Mouse (Mus musculus) midbrain, embryonic 10.5 days (tissue): ENCODE measurements around the gene Zmat5. TPM values are rescaled to one million over a fixed set of nuclear protein-coding genes. Genes with fewer than 3 reads are reported as not detected.

Experiments
- DNase-seq: peaks from one replicate; pipeline ENCODE4 v3.0.0-alpha.2; 2017; ENCODE audit warnings: low spot score
- H3K27ac ChIP-seq: fragments of 300-500 bp; sonication (generic); replicated peaks from 2 replicates; pipeline ENCODE4 v1.5.1; 2016; ENCODE audit warnings: mild to moderate bottlenecking
- H3K27me3 ChIP-seq: fragments of 300-500 bp; sonication (generic); 2 replicates; pipeline ENCODE4 v1.6.1; 2016; ENCODE audit warnings: low read depth, mild to moderate bottlenecking; ENCODE audit not compliant: poor library complexity, severe bottlenecking
- H3K36me3 ChIP-seq: fragments of 300-500 bp; sonication (generic); 2 replicates; pipeline ENCODE4 v1.6.1; 2016; ENCODE audit warnings: mild to moderate bottlenecking, moderate library complexity
- H3K4me1 ChIP-seq: fragments of 300-500 bp; sonication (generic); 2 replicates; pipeline ENCODE4 v1.6.1; 2016
- H3K4me3 ChIP-seq: fragments of 300-500 bp; sonication (generic); 2 replicates; pipeline ENCODE4 v1.5.1; 2016; ENCODE audit warnings: mild to moderate bottlenecking, moderate library complexity
- H3K9me3 ChIP-seq: fragments of 300-500 bp; sonication (generic); replicated peaks from 2 replicates; pipeline ENCODE4 v1.6.1; 2016; ENCODE audit warnings: mild to moderate bottlenecking
- WGBS: fragments of 180-500 bp; shearing (Covaris S2); methylation state at CpG from one replicate; pipeline ENCODE4 v1.1.7; 2016; 5-methylcytosine and 5-hydroxymethylcytosine counted together
- polyA plus RNA-seq: library from polyadenylated mRNA; unstranded; fragments of >200 nt; fragmentation: Nextera tagmentation; extraction: Ambion mirVana; gene quantifications from 2 replicates; pipeline ENCODE4 v1.2.1, GENCODE M21; 2016

Zmat5 gene
- polyA plus RNA-seq, 1 experiment from 2014 or later: 86.7 TPM

DNA sequence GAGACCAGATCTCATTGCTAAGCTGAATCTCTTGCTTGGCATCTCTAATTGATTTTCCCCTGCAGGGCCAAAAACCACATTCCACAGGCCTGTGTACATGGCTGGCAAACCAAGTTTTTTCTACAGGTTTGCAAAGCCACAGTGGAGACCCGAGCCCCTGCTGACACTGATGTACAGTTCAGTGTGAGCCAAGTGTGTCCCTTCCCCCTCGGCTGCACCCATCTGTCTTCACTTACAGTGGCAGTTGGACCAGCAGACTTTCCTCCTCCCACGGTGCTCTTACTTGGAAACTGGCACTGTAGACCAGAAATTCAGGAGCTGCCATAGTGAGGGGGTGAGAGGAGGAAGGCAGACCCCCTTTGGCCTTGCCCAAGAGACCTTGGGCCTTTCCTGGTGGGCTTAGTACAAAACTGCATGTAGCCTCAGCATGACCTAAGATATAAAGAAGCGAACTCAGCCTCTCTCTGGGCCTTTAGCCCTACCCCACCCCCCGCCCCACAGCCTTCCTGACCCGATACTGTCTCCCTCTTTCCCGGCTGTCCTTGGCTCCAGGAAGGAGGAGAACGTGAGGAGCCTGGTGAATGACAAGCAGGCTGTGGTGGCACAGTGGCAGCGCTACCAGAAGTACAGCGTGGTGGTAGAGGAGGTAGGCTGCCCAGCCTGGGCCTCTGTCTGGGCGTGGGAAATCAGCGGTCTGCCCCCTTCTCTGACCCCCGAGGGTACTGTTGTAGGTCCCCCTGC, 25.6 kb upstream of the Zmat5 start:
- Histone ChIP-seq H3K9me3 (no peaks in the 10 kb centered on the region), H3K27me3 (no peaks in the 10 kb centered on the region), H3K27ac (no peak overlapping the region; the same call in 1 of the 2 replicates), H3K4me1 (peaks cover 10% of the 10 kb centered on the region), H3K36me3 (peaks cover 91% of the 10 kb centered on the region), H3K4me3 (no peak overlapping the region)
- DNase-seq: no peak
- 81% methylated on average over 13 of the region's 13 CpGs for WGBS

DNA sequence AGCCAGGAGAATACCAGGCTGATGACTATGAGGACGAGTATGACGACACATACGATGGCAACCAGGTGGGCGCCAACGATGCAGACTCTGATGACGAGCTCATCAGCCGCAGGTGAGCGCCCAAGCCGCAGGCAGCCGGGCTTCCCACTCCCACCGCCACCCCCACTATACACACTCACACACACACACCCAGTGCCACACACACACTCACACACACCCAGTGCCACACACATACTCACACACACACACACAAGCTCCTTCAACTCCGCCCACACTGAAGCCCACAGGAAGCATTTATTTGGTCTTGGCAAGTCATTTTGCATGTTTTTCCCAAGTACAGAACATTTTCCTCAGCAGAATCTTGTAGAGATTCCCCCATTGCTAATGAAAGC, 25.0 kb upstream of the Zmat5 start:
- no peak for DNase-seq
- Histone ChIP-seq H3K9me3 (no peaks in the 10 kb centered on the region), H3K27ac (no peak overlapping the region), H3K4me1 (peaks cover 10% of the 10 kb centered on the region), H3K36me3 (peaks cover 92% of the 10 kb centered on the region), H3K4me3 (no peak overlapping the region), H3K27me3 (no peaks in the 10 kb centered on the region)
- WGBS: 92% methylated on average over 12 of the region's 12 CpGs

DNA sequence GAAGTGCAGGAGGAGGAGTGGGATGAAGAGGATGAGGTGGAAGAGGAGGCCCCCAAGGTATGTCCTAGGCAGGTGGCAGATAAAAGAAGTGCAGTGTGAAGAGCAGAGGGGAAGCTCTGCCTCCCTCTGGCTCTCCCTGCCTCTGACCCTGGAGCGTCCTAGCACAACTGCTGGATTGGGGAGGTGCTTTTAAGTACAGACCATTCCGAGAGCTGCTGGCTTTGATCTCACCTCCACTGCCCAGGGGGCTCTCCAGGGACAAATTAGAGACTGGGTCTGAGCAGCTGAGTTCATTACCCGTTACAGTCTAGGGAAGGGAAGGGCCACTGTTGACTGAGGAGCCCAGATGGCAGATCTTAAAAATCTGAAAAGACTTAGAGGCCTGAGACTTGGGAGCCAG, 24.4 kb upstream of the Zmat5 start:
- H3K36me3 ChIP-seq: peaks cover 88% of the 10 kb centered on the region
- no peak overlapping the region for H3K27ac ChIP-seq
- no peak for DNase-seq
- 64% methylated on average over 3 of the region's 3 CpGs for whole genome bisulfite sequencing
- peaks cover 10% of the 10 kb centered on the region for H3K4me1 ChIP-seq
- H3K4me3 ChIP-seq: no peak overlapping the region
- no peaks in the 10 kb centered on the region for H3K27me3 ChIP-seq
- no peaks in the 10 kb centered on the region for H3K9me3 ChIP-seq

DNA sequence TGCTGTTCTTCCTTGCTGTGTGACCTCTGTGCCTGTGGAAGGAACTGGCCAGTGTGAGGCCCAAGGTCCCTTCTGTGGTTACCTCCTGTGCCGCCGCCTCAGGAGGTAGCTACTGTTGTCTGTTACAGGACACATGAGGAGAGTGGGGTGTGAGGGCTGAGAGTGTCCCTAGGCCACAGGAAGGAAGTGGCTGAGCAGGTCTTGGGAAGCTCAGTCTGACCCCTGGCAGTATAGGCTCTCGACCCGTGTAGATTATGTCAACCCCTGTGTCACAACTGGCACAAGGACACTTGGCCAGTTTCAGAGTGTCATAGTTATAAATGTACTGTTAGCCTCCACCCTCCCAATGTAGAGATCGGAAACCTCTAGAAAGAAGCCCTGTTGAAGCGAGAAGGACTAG, 21.0 kb upstream of the Zmat5 start:
- no peak for DNase-seq
- Histone ChIP-seq H3K4me3 (no peak overlapping the region), H3K36me3 (peaks cover 62% of the 10 kb centered on the region), H3K4me1 (no peaks in the 10 kb centered on the region), H3K9me3 (no peaks in the 10 kb centered on the region), H3K27ac (no peak overlapping the region), H3K27me3 (no peaks in the 10 kb centered on the region)
- 92% methylated on average over 6 of the region's 6 CpGs for WGBS

DNA sequence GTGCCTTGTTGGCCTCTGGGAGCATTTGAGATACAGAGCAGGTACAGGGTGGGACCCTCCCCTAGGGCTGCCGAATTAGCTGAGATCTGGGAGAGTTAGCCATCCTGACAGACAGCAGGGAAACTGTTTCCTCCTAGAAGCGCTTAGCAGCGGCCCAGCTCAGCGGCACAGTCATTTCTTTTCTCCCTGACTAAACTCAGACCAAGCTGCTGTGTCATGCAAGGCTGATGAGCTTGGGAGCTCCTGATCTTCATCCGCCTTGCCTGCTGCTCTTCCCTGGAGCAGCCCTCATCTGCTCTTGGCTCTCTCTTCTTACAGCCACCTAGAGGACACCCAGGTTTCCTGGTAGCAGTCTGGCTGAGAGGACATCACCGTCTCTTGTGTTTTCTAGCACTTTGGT, 20.3 kb upstream of the Zmat5 start:
- no peaks in the 10 kb centered on the region for H3K4me1 ChIP-seq
- no peak overlapping the region for H3K27ac ChIP-seq
- H3K4me3 ChIP-seq: no peak overlapping the region
- 80% methylated on average over 6 of the region's 6 CpGs for WGBS
- no peak for DNase-seq
- no peaks in the 10 kb centered on the region for H3K27me3 ChIP-seq
- H3K9me3 ChIP-seq: no peaks in the 10 kb centered on the region
- peaks cover 55% of the 10 kb centered on the region for H3K36me3 ChIP-seq

DNA sequence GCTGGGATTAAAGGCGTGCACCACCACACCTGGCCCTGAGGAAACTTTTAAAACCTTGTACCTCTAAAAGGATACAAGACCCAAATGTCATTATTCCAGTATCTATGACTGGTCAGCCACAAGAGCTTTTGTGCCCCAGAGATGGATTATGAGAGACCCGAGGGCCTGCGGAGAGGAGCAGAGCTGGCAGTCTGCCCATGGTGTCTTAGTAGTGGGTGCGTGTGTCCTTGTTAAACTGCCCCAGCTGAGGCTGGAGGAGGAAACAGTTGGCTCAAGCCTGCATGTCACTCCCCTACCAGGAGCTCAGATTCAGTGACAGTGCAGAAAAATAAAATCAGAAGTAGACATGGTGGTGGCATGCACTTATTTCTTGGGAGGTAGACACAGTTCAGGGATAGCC, 19.4 kb upstream of the Zmat5 start:
- Histone ChIP-seq H3K36me3 (peaks cover 46% of the 10 kb centered on the region), H3K27me3 (no peaks in the 10 kb centered on the region), H3K4me3 (no peak overlapping the region), H3K9me3 (no peaks in the 10 kb centered on the region), H3K27ac (no peak overlapping the region), H3K4me1 (no peaks in the 10 kb centered on the region)
- DNase-seq: no peak
- 93% methylated on average over 4 of the region's 4 CpGs for WGBS

DNA sequence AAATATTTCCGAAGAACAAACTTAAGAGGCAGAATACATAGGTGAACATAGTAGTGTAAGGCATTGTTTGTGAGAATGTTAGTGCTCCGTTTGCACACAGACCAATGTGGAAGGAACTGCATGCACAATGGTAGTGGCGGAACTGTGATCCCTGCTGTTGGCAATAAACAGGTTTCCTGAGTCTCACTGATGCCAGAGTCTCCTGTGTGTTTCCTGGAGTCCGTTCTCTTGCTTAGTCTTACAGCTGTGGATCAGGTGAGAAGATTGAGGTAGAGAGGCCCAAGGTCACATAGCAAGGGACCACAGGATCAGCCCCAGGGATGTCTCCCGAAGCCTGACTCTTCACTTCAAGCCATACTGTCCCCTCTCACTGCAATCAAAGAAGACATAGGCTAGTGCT, 19.0 kb upstream of the Zmat5 start:
- 91% methylated on average over 5 of the region's 5 CpGs for WGBS
- H3K9me3 ChIP-seq: no peaks in the 10 kb centered on the region
- H3K27ac ChIP-seq: no peak overlapping the region
- peaks cover 42% of the 10 kb centered on the region for H3K36me3 ChIP-seq
- no peaks in the 10 kb centered on the region for H3K4me1 ChIP-seq
- H3K4me3 ChIP-seq: no peak overlapping the region
- DNase-seq: no peak
- no peaks in the 10 kb centered on the region for H3K27me3 ChIP-seq

DNA sequence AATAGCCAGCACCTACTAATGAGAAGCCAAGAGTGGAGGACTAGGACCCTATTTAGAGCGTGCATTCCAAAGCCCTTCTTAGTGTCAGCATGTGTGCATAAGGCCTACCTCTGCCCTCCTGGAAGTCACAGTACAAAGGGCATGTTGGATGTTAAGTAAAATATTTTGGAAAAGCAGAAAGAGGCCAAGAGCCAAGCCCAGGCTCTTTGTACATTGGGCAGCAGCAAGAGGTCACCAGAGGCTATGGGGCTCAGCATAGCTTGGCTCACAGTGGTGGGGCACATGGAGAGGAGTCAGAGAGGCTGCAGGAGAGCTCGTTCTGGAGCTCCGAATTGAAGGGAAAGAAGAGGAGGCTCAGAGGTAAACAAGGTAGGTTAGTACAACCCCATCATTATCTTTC, 17.5 kb upstream of the Zmat5 start:
- peaks cover 26% of the 10 kb centered on the region for H3K36me3 ChIP-seq
- H3K4me1 ChIP-seq: no peaks in the 10 kb centered on the region
- no peak for DNase-seq
- no peak overlapping the region for H3K4me3 ChIP-seq
- no peaks in the 10 kb centered on the region for H3K27me3 ChIP-seq
- 64% methylated on average over 3 of the region's 3 CpGs for WGBS
- H3K9me3 ChIP-seq: no peaks in the 10 kb centered on the region
- no peak overlapping the region for H3K27ac ChIP-seq

DNA sequence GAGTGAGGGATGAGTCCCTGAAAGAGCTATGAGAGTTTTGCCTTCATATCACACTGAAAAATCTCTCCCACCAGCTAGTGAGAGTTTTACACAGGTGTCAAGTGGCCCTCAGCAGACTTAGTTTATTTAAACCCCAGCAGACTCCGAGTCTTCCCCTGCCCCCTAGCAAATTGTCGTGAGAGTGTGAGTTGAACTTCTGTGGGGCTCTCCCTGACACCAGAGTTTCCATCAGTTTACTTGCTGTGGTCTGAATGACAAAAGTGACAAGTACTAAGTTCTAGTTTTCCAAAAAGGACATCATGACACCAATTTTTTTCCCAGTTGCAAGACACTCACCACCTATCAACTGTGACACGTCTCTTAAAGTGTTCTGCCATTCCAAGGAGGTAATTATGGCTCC, 16.6 kb upstream of the Zmat5 start:
- WGBS: 82% methylated on average over 3 of the region's 3 CpGs
- Histone ChIP-seq H3K9me3 (no peaks in the 10 kb centered on the region), H3K4me3 (no peak overlapping the region), H3K27me3 (no peaks in the 10 kb centered on the region), H3K27ac (no peak overlapping the region), H3K36me3 (peaks cover 18% of the 10 kb centered on the region), H3K4me1 (no peaks in the 10 kb centered on the region)
- DNase-seq: no peak

DNA sequence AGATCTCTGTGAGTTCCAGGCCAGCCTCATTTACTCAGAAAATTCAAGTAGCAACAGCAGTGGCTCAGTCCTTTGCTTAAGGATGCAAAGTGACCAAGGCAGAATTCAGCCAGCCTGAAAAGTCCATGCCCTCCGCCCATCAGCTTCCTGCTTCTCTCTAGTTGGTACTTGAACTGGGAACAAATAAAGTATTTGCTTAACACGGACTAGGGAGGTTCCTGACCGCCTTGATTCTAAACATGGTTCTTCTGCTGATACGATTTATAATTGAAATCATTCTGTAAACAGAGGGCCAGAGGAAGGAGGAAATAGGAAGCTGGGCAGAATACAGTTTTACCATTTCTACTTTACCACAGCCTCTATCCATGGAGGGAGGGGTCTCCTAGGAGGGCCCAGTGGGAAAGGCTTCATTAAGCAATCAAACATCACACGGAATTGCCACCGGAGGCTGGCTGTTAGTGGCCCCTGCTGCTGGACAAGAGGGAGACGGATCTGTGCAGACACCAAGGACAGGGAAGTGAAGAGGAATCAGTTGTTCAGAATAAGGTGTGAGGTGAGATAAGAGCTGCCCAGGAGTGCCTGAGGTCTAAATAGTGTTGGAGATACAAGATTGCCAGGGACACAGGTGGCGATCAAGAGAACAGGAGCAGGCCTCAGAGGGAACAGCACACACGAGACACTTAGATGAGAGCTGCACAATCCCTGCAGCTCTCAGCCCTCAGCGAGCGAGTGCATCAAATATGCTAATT, 15.7 kb upstream of the Zmat5 start:
- 71% methylated on average over 11 of the region's 11 CpGs for WGBS
- H3K36me3 ChIP-seq: peaks cover 9% of the 10 kb centered on the region
- no peak overlapping the region for H3K4me3 ChIP-seq
- H3K27me3 ChIP-seq: no peaks in the 10 kb centered on the region
- no peaks in the 10 kb centered on the region for H3K9me3 ChIP-seq
- DNase-seq: no peak
- no peaks in the 10 kb centered on the region for H3K4me1 ChIP-seq
- H3K27ac ChIP-seq: no peak overlapping the region

DNA sequence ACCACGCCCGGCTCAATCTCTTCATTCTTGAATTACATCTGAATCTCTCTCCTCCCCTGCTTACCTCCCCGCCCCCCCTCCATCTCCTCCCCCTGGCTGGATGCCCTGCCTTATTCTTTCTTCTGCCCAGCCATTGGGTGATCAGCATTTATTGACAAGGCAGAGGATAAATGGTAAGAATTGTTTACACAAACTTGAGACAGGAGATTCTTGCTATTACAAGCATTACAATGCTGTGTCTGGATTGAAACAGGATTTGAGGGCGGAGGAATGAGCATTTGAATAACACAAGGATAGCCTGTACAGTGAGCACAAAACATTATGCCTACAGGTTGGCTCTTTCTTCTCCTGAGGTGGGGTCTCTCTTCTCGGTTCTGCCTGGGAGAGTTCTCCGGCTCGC, 14.1 kb upstream of the Zmat5 start:
- 87% methylated on average over 7 of the region's 7 CpGs for WGBS
- no peaks in the 10 kb centered on the region for H3K4me1 ChIP-seq

DNA sequence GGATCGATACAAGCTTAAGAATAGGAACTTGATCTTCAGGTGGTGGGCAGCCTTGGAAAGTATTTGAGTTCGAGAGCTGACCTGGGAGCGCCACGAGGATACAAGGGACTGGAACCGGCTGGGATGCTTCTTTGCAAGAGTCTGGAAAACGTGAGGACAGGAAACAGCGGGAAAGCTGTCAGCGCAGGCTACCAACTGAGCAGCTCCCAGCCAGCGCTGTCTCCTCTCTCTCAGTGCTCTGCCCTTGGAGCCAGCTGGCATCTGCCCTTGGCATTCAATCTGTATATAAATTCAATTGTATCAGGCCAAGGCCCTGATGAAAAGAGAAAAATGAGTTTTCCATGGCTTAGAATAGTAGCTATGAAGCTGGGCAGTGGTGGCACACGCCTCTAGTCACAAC, 13.3 kb upstream of the Zmat5 start:
- Histone ChIP-seq H3K4me3 (no peak overlapping the region), H3K27me3 (no peaks in the 10 kb centered on the region), H3K27ac (no peak overlapping the region), H3K9me3 (0 out of 2 replicates have a peak, but pooled peaks cover 3% of the 10 kb centered on the region), H3K4me1 (no peaks in the 10 kb centered on the region), H3K36me3 (no peaks in the 10 kb centered on the region)
- no peak for DNase-seq
- WGBS: 69% methylated on average over 10 of the region's 10 CpGs

More for the DNA sequence above, 14.1 kb upstream of the Zmat5 start:
- Histone ChIP-seq H3K36me3 (no peaks in the 10 kb centered on the region), H3K4me3 (no peak overlapping the region), H3K27ac (no peak overlapping the region), H3K27me3 (no peaks in the 10 kb centered on the region), H3K9me3 (0 out of 2 replicates have a peak, but pooled peaks cover 3% of the 10 kb centered on the region)
- no peak for DNase-seq

DNA sequence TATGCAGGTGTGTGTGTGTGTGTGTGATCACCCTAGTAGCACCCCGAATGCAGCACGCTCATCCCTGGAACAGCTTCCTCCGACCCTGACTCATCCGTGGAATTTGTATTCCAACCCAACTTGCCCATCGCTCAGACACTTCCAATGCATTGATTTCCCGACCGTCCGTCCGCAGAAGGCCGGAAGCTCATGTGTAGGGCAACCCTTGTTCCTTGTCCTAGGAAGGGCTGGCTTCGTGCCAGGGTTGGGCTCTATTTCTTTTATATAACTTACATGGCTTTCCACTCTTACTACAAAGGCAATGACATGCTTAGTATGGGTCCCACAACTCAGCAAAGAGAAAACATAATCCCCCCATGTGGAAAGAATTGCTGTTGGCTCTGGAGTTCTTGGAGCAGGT, 12.3 kb upstream of the Zmat5 start:
- DNase-seq: no peak

More for the DNA sequence above, 12.3 kb upstream of the Zmat5 start:
- no peak overlapping the region for H3K4me3 ChIP-seq
- no peaks in the 10 kb centered on the region for H3K36me3 ChIP-seq
- no peaks in the 10 kb centered on the region for H3K4me1 ChIP-seq
- H3K27ac ChIP-seq: no peak overlapping the region
- no peaks in the 10 kb centered on the region for H3K27me3 ChIP-seq
- H3K9me3 ChIP-seq: 0 out of 2 replicates have a peak, but pooled peaks cover 3% of the 10 kb centered on the region
- WGBS: 94% methylated on average over 11 of the region's 11 CpGs
